Mouse (Mus musculus): ENCODE results near the gene Pkmyt1. TPM values are rescaled to one million over a fixed set of nuclear protein-coding genes. Genes with fewer than 3 reads are reported as not detected.
"Not testable (repeated sequence)": the region's sequence is repeated elsewhere in the genome, so short reads cannot be mapped to it uniquely, and the experiment has no call there.

Pkmyt1 gene
- polyA plus RNA-seq, 1 experiment from 2014 or later, result 61.6 TPM

- WGBS, result 86% methylated on average over 8 of the region's 8 CpGs
- peaks cover 100% of the 10 kb centered on the region for H3K36me3 ChIP-seq (replicated peaks)
Measured at GRCm38 (mm10) chr17:23758801-23759200, 32.7 kb downstream of the Pkmyt1 start.

GRCm38 (mm10) chr17:23760231-23760630 lies 34.1 kb downstream of the Pkmyt1 start:
- Histone ChIP-seq H3K9me3 (0 out of 2 replicates have a peak, but pooled peaks cover 2% of the 10 kb centered on the region), H3K4me1 (no peaks in the 10 kb centered on the region), H3K36me3 (replicated peaks) (peaks cover 95% of the 10 kb centered on the region), H3K27me3 (replicated peaks; ENCODE audit: low read depth, poor library complexity, severe bottlenecking) (no peaks in the 10 kb centered on the region), H3K27ac (replicated peaks) (no peak overlapping the region), H3K4me3 (no peak overlapping the region)
- no peak for DNase-seq (ENCODE audit: low spot score)
- 96% methylated on average over 9 of the region's 9 CpGs for WGBS

More at GRCm38 (mm10) chr17:23758801-23759200, 32.7 kb downstream of the Pkmyt1 start:
- Histone ChIP-seq H3K4me1 (no peaks in the 10 kb centered on the region), H3K27ac (replicated peaks) (no peak overlapping the region), H3K9me3 (0 out of 2 replicates have a peak, but pooled peaks cover 2% of the 10 kb centered on the region), H3K4me3 (no peak overlapping the region), H3K27me3 (replicated peaks; ENCODE audit: low read depth, poor library complexity, severe bottlenecking) (no peaks in the 10 kb centered on the region)
- DNase-seq (ENCODE audit: low spot score), result no peak

GRCm38 (mm10) chr17:23761155-23761554 lies 35.0 kb downstream of the Pkmyt1 start:
- Histone ChIP-seq H3K36me3 (replicated peaks) (peaks cover 95% of the 10 kb centered on the region), H3K9me3 (0 out of 2 replicates have a peak, but pooled peaks cover 2% of the 10 kb centered on the region), H3K4me3 (no peak overlapping the region), H3K27me3 (replicated peaks; ENCODE audit: low read depth, poor library complexity, severe bottlenecking) (no peaks in the 10 kb centered on the region), H3K4me1 (no peaks in the 10 kb centered on the region), H3K27ac (replicated peaks) (no peak overlapping the region)
- DNase-seq (ENCODE audit: low spot score), result no peak
- WGBS, result 93% methylated on average over 3 of the region's 3 CpGs

- no peaks in the 10 kb centered on the region for H3K4me1 ChIP-seq
- no peak overlapping the region for H3K27ac ChIP-seq (replicated peaks)
- no peak for DNase-seq (ENCODE audit: low spot score)
- 91% methylated on average over 11 of the region's 11 CpGs for WGBS
- no peaks in the 10 kb centered on the region for H3K27me3 ChIP-seq (replicated peaks; ENCODE audit: low read depth, poor library complexity, severe bottlenecking)
- 0 out of 2 replicates have a peak, but pooled peaks cover 2% of the 10 kb centered on the region for H3K9me3 ChIP-seq
- no peak overlapping the region for H3K4me3 ChIP-seq
- H3K36me3 ChIP-seq (replicated peaks), result peaks cover 92% of the 10 kb centered on the region
Measured at GRCm38 (mm10) chr17:23762976-23763375, 36.8 kb downstream of the Pkmyt1 start.

GRCm38 (mm10) chr17:23770493-23770892 lies 44.4 kb downstream of the Pkmyt1 start:
- no peaks in the 10 kb centered on the region for H3K27me3 ChIP-seq (replicated peaks; ENCODE audit: low read depth, poor library complexity, severe bottlenecking)
- peak overlapping the region; percentile 90 for H3K4me3 ChIP-seq
- WGBS, result 20% methylated on average over 2 of the region's 2 CpGs
- H3K27ac ChIP-seq (replicated peaks), result peak overlapping the region; percentile 98
- no peaks in the 10 kb centered on the region for H3K9me3 ChIP-seq
- H3K4me1 ChIP-seq, result peaks cover 24% of the 10 kb centered on the region
- DNase-seq (ENCODE audit: low spot score), result no peak
- peaks cover 42% of the 10 kb centered on the region for H3K36me3 ChIP-seq (replicated peaks)

- no peaks in the 10 kb centered on the region for H3K9me3 ChIP-seq
- H3K27me3 ChIP-seq (replicated peaks; ENCODE audit: low read depth, poor library complexity, severe bottlenecking), result no peaks in the 10 kb centered on the region
- peak overlapping the region; percentile 98 for H3K27ac ChIP-seq (replicated peaks)
- no peak for DNase-seq (ENCODE audit: low spot score)
- peak overlapping the region; percentile 90 for H3K4me3 ChIP-seq
- H3K4me1 ChIP-seq, result peaks cover 24% of the 10 kb centered on the region
- WGBS, result 2% methylated on average over 19 of the region's 19 CpGs
- peaks cover 38% of the 10 kb centered on the region for H3K36me3 ChIP-seq (replicated peaks)
Measured at GRCm38 (mm10) chr17:23770896-23771283, 44.8 kb downstream of the Pkmyt1 start.

DNA sequence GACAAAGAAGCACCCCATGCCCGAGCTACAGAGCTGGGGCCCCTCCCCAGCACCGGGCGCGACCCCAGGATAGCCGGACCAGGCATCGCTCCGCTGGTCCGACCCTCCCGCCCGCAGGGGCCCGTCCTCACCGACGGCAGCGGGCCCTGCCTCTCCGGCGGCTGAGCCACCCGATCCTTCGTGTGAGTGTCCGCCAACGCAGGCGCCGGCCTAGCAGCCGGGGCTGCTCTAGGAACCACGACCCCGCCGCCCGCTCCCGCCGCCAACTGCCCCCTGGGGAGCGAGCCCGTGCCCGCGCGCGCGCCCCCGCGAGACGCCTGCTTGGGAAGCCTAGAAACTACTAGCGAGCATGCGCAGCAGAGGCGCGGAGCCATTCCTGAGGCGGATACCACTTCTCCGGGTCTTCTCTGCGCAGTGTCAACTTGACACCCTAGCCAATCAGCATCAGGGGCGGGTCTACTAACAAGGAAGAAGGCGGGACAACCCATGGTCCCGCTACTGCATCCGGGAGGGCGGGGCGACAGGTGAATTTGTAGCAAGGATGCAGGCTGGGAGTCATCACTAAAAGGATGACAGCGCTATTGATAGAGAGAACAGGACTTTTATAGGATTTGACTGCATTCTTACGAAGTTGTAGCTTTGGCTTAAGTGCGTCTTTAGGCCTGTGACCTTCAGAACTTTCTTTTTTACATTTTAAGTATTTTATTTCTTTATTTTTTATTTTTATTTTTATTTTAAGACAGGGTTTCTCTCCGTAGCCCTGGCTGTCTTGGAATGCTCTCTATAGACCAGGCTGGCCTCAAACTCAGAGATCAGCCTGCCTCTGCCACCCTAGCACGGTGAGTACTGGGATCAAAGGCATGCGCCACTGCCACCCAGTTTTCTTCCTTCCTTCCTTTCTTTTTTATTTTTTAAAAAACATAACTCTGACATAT lies 45.4 kb downstream of the Pkmyt1 start, which contains the start of gene Flywch1:
TSS of gene Flywch1 (minus strand) at position 319 of the 935 bp plus-strand sequence.
- peak; percentile 99 for DNase-seq (ENCODE audit: low spot score)
- Histone ChIP-seq H3K27me3 (replicated peaks; ENCODE audit: low read depth, poor library complexity, severe bottlenecking) (no peaks in the 10 kb centered on the region), H3K36me3 (replicated peaks) (peaks cover 32% of the 10 kb centered on the region), H3K4me3 (peak within 1 kb of the TSS; percentile 90), H3K9me3 (no peaks in the 10 kb centered on the region), H3K4me1 (peaks cover 24% of the 10 kb centered on the region), H3K27ac (replicated peaks) (peak within 1 kb of the TSS; percentile 98)
- 4% methylated on average over 58 of the region's 58 CpGs for WGBS

DNA sequence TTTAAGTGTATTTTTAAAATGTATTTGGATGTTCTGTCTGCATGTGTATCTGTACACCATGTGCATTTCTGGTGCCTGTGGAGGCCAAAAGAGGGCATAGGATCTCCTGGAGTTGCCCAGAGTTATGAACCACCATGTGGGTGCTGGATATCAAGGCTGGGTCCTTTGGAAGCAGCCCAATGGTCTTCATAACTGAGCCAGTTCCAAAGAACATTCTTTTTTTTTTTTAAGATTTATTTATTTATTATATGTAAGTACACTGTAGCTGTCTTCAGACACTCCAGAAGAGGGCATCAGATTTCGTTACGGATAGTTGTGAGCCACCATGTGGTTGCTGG lies 46.1 kb downstream of the Pkmyt1 start:
- WGBS, result 85% methylated on average over 2 of the region's 2 CpGs
- Histone ChIP-seq H3K4me1 (peaks cover 24% of the 10 kb centered on the region), H3K4me3 (peak overlapping the region; percentile 90), H3K36me3 (replicated peaks) (peaks cover 27% of the 10 kb centered on the region)
- not testable (repeated sequence) for H3K9me3 ChIP-seq; H3K27me3 ChIP-seq (replicated peaks; ENCODE audit: low read depth, poor library complexity, severe bottlenecking); DNase-seq (ENCODE audit: low spot score); H3K27ac ChIP-seq (replicated peaks)

- no peak for DNase-seq (ENCODE audit: low spot score)
- 72% methylated on average over 6 of the region's 6 CpGs for WGBS
- no peaks in the 10 kb centered on the region for H3K9me3 ChIP-seq
- H3K36me3 ChIP-seq (replicated peaks), result peaks cover 13% of the 10 kb centered on the region
- H3K27ac ChIP-seq (replicated peaks), result no peak overlapping the region
- H3K27me3 ChIP-seq (replicated peaks; ENCODE audit: low read depth, poor library complexity, severe bottlenecking), result no peaks in the 10 kb centered on the region
- H3K4me1 ChIP-seq, result peaks cover 24% of the 10 kb centered on the region
- H3K4me3 ChIP-seq, result no peak overlapping the region
Measured at GRCm38 (mm10) chr17:23773676-23774075, 47.5 kb downstream of the Pkmyt1 start.

DNA sequence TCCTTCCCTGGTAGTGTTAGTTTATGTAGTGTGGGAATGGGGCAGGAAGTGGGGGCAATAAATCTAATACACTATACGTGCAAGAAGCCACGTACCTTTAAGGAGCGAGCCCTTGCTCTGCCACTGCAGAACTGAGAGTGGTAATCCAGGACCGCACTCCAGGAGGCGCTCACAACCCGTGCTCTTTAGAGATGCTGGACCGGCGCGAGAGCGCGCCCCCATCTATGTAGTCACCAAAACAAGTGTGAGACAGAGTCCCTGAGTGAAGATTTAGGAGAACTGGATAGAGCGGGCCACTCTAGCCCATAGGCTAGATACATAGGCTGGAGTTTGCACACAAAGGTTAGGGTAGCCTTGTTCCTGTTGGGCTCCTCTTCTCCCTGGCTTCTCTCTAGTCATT lies 48.0 kb downstream of the Pkmyt1 start:
- Histone ChIP-seq H3K4me1 (peaks cover 24% of the 10 kb centered on the region), H3K36me3 (replicated peaks) (peaks cover 11% of the 10 kb centered on the region), H3K27ac (replicated peaks) (no peak overlapping the region), H3K27me3 (replicated peaks; ENCODE audit: low read depth, poor library complexity, severe bottlenecking) (no peaks in the 10 kb centered on the region), H3K9me3 (no peaks in the 10 kb centered on the region), H3K4me3 (peak overlapping the region; percentile 23; the same call in 1 of the 2 replicates)
- DNase-seq (ENCODE audit: low spot score), result peak; percentile 84
- 8% methylated on average over 12 of the region's 12 CpGs for WGBS

DNA sequence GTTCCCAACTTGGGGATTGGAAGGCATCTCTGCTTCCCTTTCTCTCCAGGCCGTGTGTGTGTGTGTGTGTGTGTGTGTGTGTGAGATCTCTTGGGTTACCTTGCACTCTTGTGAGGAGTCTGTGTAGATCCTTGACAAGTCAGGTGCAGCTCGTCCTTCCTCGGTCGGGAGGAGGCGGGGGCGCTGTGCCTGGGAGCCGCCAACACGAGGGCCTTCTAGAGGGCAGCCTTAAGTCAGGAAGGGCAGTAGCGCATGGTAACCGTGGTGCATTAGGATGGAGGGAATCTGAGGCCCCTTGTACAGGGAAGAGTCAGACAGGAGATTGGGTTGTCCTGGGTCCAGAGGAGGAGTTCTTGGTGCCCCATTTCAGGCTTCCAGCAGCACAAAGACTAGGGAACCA lies 50.1 kb downstream of the Pkmyt1 start:
- no peaks in the 10 kb centered on the region for H3K27me3 ChIP-seq (replicated peaks; ENCODE audit: low read depth, poor library complexity, severe bottlenecking)
- 0 out of 2 replicates have a peak, but pooled peaks cover 8% of the 10 kb centered on the region for H3K36me3 ChIP-seq (replicated peaks)
- no peak overlapping the region for H3K27ac ChIP-seq (replicated peaks)
- no peaks in the 10 kb centered on the region for H3K9me3 ChIP-seq
- no peak for DNase-seq (ENCODE audit: low spot score)
- peaks cover 13% of the 10 kb centered on the region for H3K4me1 ChIP-seq
- WGBS, result 81% methylated on average over 10 of the region's 10 CpGs
- no peak overlapping the region for H3K4me3 ChIP-seq

GRCm38 (mm10) chr17:23777141-23777540 lies 51.0 kb downstream of the Pkmyt1 start:
- H3K4me1 ChIP-seq, result peaks cover 4% of the 10 kb centered on the region
- 0 out of 2 replicates have a peak, but pooled peaks cover 8% of the 10 kb centered on the region for H3K36me3 ChIP-seq (replicated peaks)
- H3K4me3 ChIP-seq, result no peak overlapping the region
- no peaks in the 10 kb centered on the region for H3K27me3 ChIP-seq (replicated peaks; ENCODE audit: low read depth, poor library complexity, severe bottlenecking)
- no peaks in the 10 kb centered on the region for H3K9me3 ChIP-seq
- DNase-seq (ENCODE audit: low spot score), result no peak
- 78% methylated on average over 2 of the region's 2 CpGs for WGBS
- no peak overlapping the region for H3K27ac ChIP-seq (replicated peaks)

DNA sequence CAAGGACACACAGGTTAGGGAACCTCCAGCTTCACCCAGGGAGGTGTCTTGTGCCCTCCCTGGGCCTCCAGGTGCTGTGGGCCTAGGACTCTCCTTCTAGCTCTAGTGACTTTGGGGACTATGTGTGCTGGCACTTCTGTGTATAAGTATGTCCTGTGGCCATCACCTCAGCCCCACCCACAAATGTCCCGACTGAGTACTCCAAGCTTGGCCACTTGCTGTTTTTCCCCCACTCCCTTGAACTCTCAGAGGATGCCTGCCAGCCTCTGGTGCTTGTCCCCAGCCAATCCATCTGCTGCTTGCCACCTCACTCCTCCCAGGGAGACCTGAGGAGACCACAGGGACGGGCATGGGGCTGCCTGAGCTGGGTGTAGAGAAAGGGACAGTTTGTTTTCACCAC lies 52.3 kb downstream of the Pkmyt1 start:
- Histone ChIP-seq H3K9me3 (no peaks in the 10 kb centered on the region), H3K4me1 (peaks cover 4% of the 10 kb centered on the region), H3K4me3 (no peak overlapping the region), H3K27me3 (replicated peaks; ENCODE audit: low read depth, poor library complexity, severe bottlenecking) (no peaks in the 10 kb centered on the region), H3K27ac (replicated peaks) (no peak overlapping the region), H3K36me3 (replicated peaks) (0 out of 2 replicates have a peak, but pooled peaks cover 8% of the 10 kb centered on the region)
- WGBS, result 53% methylated on average over 2 of the region's 2 CpGs
- no peak for DNase-seq (ENCODE audit: low spot score)
